Mouse (Mus musculus): ENCODE results near the gene Cwc27. TPM values are rescaled to one million over a fixed set of nuclear protein-coding genes. Genes with fewer than 3 reads are reported as not detected.

The Cwc27 gene
- total RNA-seq, 2 experiments from 2014 or later, result 22.7 to 24.1 TPM

GRCm38 (mm10) chr13:104787260-104787659 lies 29.7 kb downstream of the Cwc27 start:
- DNase-seq (ENCODE audit: low spot score in 2 of 2), result no peak

GRCm38 (mm10) chr13:104779104-104779670 lies 37.8 kb downstream of the Cwc27 start:
- DNase-seq (ENCODE audit: low spot score in 2 of 2), result no peak

GRCm38 (mm10) chr13:104763193-104763592 lies 53.7 kb downstream of the Cwc27 start:
- DNase-seq (ENCODE audit: low spot score in 2 of 2), result no peak

- DNase-seq (ENCODE audit: low spot score in 2 of 2), result no peak
Observed at GRCm38 (mm10) chr13:104762401-104762800, 54.5 kb downstream of the Cwc27 start.

GRCm38 (mm10) chr13:104759381-104759780 lies 57.6 kb downstream of the Cwc27 start:
- no peak for DNase-seq (ENCODE audit: low spot score in 2 of 2)

- DNase-seq (ENCODE audit: low spot score in 2 of 2), result no peak
Observed at GRCm38 (mm10) chr13:104747032-104747431, 69.9 kb downstream of the Cwc27 start.

GRCm38 (mm10) chr13:104742866-104743265 lies 74.1 kb downstream of the Cwc27 start:
- DNase-seq (ENCODE audit: low spot score in 2 of 2), result no peak

- no peak for DNase-seq (ENCODE audit: low spot score in 2 of 2)
Observed at GRCm38 (mm10) chr13:104729261-104730046, 87.5 kb downstream of the Cwc27 start.

GRCm38 (mm10) chr13:104727681-104728080 lies 89.3 kb downstream of the Cwc27 start:
- DNase-seq (ENCODE audit: low spot score in 2 of 2), result no peak

- DNase-seq (ENCODE audit: low spot score in 2 of 2), result no peak
Observed at GRCm38 (mm10) chr13:104720133-104720532, 96.8 kb downstream of the Cwc27 start.

- DNase-seq (ENCODE audit: low spot score in 2 of 2), result no peak
Observed at GRCm38 (mm10) chr13:104694612-104695355, 122.2 kb downstream of the Cwc27 start.

GRCm38 (mm10) chr13:104692710-104693109 lies 124.2 kb downstream of the Cwc27 start:
- DNase-seq (ENCODE audit: low spot score in 2 of 2), result no peak

GRCm38 (mm10) chr13:104685537-104685936 lies 131.4 kb downstream of the Cwc27 start:
- no peak for DNase-seq (ENCODE audit: low spot score in 2 of 2)

- no peak for DNase-seq (ENCODE audit: low spot score in 2 of 2)
Observed at GRCm38 (mm10) chr13:104684361-104685011, 132.5 kb downstream of the Cwc27 start.

GRCm38 (mm10) chr13:104681212-104681611 lies 135.7 kb downstream of the Cwc27 start:
- no peak for DNase-seq (ENCODE audit: low spot score in 2 of 2)

- DNase-seq (ENCODE audit: low spot score in 2 of 2), result no peak
Observed at GRCm38 (mm10) chr13:104661188-104661587, 155.8 kb downstream of the Cwc27 start.

- DNase-seq (ENCODE audit: low spot score in 2 of 2), result no peak
Observed at GRCm38 (mm10) chr13:104660042-104660680, 156.8 kb downstream of the Cwc27 start.

GRCm38 (mm10) chr13:104656666-104657272 lies 160.2 kb downstream of the Cwc27 start:
- DNase-seq (ENCODE audit: low spot score in 2 of 2), result no peak

GRCm38 (mm10) chr13:104655137-104655536 lies 161.8 kb downstream of the Cwc27 start:
- no peak for DNase-seq (ENCODE audit: low spot score in 2 of 2)

- DNase-seq (ENCODE audit: low spot score in 2 of 2), result no peak
Observed at GRCm38 (mm10) chr13:104651763-104652162, 165.2 kb downstream of the Cwc27 start.

GRCm38 (mm10) chr13:104650654-104651053 lies 166.3 kb downstream of the Cwc27 start:
- no peak for DNase-seq (ENCODE audit: low spot score in 2 of 2)

Measured in adrenal gland, postnatal 4 days (tissue).